Mouse (Mus musculus) ES-CJ7 (cell line): ENCODE results near the gene Rad23a.
"Not testable (repeated sequence)": the region's sequence is repeated elsewhere in the genome, so short reads cannot be mapped to it uniquely, and the experiment has no call there.

Experiments
- DNase-seq: peaks from one replicate; pipeline ENCODE4 v3.0.0; 2011; ENCODE audit warnings: low read depth, low spot score

The Rad23a gene

GRCm38 (mm10) chr8:84841514-84841913 lies 1.0 kb upstream of the Rad23a start:
- no peak for DNase-seq

GRCm38 (mm10) chr8:84839875-84840247 lies 604 bp downstream of the Rad23a start:
- DNase-seq: no peak

GRCm38 (mm10) chr8:84839411-84839810 lies 1.1 kb downstream of the Rad23a start:
- no peak for DNase-seq

DNA sequence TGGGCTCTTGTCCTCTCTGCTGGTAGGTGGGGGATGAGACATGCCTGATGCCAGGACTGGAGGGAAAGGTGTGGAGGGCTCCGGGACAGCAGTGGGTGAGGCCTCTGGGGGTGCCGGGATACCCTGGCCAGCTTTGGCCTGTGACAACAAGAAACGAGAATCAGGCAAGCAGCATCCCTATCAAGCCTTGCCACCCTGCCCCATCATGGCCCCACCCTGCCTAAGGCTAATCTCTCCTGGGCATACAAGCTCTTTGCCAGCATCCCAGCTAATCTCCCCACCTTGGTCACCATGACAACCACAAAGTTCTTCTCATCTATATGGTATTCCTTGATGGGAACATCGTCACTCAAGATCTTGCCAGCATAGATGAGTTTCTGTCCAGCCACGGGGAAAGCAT lies 2.0 kb downstream of the Rad23a start:
- no peak for DNase-seq

DNA sequence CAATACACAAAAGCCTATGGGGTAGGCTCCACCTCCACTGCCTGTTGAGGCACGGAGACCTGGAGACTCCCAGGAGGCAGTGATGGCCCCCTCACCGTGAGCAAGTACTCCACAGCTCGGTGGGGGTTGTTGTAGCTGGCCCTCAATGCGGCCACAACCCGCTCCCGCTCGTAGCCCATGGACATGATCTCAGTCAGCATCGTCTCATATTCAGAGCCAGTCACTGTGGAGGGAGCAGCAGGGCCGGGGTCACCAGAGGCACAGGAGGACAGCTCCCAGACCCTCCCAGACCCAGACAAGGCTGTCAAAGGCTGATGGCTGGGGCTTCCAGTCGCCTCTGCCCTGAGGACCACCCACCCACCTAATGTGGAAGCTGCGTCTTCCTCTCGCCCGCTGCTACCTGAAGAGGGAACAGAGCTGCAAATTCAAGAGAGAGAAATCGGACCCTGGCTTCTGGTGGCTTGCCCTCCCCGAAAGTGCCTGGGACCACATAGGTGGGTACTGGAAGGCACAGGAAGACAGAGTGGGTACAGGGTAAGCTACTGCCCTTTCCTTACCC lies 2.5 kb downstream of the Rad23a start:
- no peak for DNase-seq

GRCm38 (mm10) chr8:84837149-84837911 lies 3.1 kb downstream of the Rad23a start:
- peak; percentile 61 for DNase-seq

DNA sequence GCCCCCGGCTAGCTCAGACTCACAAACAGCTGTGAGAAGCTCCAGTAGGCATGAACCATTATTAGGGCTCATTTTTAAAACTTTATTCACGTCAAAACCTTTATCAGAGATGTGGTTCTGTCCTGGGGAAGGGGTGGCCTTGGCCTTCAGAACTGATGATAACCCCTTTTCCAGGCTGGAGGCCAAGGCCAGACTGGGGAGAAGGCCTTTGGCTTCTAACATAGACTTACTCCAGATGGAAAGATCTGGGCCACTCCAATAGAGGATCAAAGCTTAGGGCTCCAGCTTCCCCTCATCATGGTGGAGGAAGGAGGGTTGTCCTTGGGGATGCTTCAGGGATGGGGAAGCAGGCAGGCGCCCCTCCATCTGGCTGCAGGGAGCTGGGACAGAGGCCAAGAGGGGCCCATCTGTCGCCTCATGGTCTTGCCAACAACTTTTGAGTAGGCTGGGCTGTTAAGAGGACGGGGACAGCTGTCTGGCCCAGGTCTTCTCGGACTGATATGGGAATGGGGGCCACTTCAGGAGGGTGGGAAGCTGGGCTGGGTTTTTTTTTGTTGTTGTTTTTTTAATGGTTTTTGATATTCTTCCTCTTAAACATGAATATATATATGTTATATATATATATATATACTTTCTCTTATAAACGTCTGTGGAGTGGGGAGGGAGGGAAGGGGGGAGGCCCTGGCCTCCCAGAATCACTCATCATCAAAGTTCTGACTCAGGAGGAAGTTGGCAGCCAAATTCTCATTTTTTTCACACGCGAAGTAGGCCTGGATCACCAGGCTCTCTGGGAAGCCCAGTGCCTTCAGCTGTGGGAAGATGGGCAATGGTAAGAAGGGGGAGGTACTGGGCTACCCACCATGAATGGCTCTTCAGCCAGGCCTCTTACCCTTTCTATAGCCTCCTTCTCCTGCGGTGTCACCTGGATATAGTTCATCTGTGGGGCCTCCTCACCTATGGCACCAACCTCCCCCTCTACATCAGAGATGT lies 5.3 kb downstream of the Rad23a start:
- DNase-seq: no peak

GRCm38 (mm10) chr8:84834002-84834865 lies 6.2 kb downstream of the Rad23a start:
- no peak for DNase-seq

DNA sequence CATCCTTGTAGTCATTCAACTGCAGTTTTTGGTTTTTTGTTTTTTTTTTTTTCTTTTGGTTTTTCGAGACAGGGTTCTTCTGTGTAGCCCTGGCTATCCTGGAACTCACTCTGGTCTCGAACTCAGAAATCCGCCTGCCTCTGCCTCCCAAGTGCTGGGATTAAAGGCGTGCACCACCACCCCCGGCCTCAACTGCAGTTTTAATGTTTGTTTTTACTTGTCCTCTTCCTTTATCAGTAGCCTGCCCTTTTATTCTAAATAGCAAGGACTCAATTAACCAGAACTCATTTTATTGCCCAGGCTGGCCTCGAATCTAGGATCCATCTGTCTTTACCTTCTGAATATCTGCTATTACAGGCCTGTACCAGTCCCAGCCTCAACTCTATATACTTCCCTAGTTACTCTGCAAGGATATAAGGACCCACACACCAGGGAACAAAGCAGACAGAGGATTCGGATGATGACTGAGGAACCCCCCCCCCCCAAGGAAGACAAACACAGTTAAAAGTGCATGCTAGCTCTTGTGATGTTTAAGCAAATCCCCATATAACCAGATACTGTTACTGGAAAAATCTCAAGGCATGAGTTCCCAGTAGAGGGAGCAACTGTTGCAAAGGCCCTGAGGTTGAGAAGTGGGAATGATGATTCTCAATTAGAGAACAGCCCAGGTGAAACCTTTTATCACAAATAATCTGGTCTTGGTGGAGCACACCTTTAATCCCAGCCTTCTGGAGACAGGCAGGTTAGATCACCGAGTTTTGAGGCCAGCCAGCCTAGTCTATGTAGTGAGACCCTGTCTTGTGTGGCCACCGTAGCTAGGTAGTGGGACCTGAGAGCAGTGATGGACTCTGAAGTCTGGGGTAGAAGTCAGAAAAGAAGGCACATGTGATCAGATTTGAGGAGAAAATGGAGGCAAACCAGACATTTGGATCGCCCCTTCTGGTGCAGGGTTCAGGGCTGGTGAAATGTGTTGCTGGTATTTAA lies 7.4 kb downstream of the Rad23a start:
- peak; percentile 61 for DNase-seq

GRCm38 (mm10) chr8:84832034-84832717 lies 8.3 kb downstream of the Rad23a start:
- DNase-seq: peak; percentile 77

GRCm38 (mm10) chr8:84831490-84831889 lies 9.0 kb downstream of the Rad23a start, which contains the start of gene Gadd45gip1:
Gene Gadd45gip1, plus strand, starts transcription at chr8:84831522.
- DNase-seq: peak; percentile 93

GRCm38 (mm10) chr8:84826518-84826917 lies 13.9 kb downstream of the Rad23a start:
- DNase-seq: not testable (repeated sequence)

DNA sequence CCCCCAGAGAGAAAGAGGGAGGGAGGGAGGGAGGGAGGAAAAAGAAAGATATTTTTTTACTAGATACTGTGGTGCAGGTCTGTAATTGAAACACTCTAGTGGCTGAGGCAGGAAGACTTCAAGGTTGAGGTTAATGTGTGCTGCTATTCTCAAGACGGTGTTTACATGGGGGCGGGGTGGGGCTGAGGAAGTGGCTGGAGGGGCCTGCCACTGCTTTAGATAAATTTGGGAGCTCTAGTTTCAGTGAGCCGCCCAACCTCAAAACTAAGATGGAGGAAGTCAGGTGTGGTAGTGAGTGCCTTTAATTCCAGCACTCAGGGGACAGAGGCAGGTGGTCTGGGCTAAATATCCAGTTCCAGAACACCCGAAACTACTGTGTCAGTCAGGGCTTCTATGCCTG lies 14.8 kb downstream of the Rad23a start:
- no peak for DNase-seq

GRCm38 (mm10) chr8:84823653-84824052 lies 16.8 kb downstream of the Rad23a start:
- DNase-seq: peak; percentile 92

DNA sequence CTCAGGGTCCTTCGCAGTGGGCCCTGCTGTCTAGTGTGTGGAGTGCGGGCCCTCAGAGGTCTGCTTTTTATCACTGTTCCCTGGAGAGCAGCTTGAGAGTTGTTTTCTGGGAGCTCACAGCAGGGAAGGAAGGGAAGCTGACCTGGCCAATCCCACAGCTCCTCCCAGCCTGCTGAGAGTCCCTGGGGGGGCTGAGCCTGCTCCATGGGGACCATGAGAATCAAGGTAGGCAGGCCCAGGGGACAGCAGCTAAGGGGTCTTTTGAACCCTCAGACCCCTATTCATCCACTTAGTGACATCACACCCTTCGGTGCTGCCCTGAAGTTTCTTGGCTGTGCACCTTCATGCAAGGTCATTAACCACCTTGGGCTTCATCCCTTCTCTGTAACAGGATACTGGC lies 17.7 kb downstream of the Rad23a start, which contains the start of gene Dand5:
TSS of gene Dand5 (minus strand) at position 101 of the 400 bp plus-strand sequence.
- no peak for DNase-seq

GRCm38 (mm10) chr8:84816117-84816516 lies 24.3 kb downstream of the Rad23a start:
- DNase-seq: no peak

DNA sequence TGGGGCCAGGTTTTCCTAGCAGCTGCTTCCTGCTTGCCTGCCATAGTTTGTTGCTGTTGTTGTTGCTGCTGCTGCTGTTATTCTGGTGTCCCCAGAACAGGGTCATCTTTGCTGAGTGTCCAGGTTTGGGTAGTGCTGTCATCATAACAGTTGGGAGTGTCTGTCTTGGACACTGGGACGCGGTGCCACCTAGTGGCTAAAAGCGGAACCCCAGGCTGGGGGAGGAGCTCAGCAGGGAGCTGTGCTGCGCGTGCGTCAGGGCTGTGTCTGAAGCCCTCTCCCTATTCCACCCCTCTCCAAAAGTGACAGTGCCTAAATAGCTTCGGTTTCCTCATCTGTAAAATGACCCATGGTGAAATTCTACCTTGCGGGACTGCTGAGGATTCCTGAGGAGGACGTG lies 24.9 kb downstream of the Rad23a start:
- DNase-seq: peak; percentile 93

DNA sequence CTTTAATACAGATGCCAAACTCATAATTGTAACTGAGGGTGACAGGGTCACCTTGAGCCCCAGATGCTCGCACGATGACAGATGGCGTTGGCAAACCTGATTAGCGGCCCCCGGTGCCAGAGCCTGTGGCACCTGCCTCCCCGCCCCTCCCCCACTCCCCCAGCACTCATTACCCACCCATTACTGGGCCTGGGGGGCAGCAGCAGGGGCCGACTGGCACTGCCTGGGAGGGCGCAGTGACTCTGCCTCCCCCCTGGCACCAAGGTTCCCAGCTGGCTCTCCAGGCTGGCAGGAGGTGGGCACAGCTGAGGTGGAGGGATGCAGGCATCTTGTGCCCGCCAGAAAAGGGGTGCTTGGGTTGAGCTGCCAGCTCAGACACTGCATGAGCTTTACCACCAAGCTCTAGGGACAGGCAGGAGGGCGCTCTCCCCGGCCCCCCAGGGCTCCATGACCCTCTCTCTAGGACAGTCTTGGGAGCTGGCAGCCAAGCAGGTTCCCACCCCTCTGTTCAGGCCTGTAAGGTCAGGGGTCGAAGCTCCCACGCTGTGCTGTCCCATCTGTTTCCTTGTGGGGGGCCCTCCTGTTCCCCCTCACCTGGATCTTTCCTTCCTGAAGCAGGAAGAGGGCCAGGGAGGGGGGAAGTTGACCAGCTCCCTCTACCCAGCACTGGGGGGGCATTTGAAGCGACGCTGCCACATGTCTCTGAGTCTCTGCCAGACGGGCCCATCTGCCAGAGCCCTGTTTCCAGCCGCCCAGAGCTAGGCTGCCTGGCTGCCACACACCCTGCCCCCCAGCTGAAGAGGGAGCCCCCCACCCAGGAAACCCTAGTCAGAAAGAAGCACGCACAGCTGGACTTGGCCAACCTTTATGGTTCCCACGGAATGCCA lies 25.7 kb downstream of the Rad23a start:
- DNase-seq: no peak
